ENCODE assay signal across 8 mouse cellular contexts in the genomic region with DNA sequence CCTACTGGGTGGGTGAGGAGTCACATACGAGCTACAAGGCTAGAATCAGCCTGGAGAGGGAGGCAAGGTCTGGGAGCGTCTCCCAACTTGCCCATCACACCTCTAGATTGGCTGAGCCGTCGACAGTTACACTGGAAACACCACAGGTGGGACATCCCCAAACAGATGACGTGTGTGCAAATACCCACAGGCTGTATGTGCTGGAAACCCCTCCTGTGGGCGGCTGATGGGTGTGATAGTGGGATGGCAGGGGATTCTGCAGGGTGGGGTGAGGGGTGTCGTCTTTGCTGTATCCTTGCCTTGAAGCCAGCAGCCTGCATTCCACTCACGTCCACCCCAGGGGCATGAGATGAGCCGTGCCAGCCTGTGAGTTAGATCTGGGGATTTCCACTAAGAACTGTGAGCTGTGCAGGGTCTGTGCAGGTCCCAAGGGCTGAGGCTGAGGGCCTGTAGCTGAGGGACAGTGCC. TPM values are rescaled to one million over a fixed set of nuclear protein-coding genes. Genes with fewer than 3 reads are reported as not detected.
DNase-seq lines count a peak whose midpoint lies in the region; ATAC-seq and TF ChIP-seq lines count a peak whose summit lies in the region.

No protein-coding gene starts in this region.

- peaks cover 11% of the 10 kb centered on the region for H3K4me1 ChIP-seq in brown adipose tissue, adult 24 weeks (ENCODE audit: control insufficient read depth, insufficient read depth, insufficient read length, low read length)
- peaks cover 30% of the 10 kb centered on the region for H3K4me1 ChIP-seq in hindbrain, embryonic 12.5 days
- peaks cover 20% of the 10 kb centered on the region for H3K4me1 ChIP-seq in midbrain, embryonic 14.5 days (ENCODE audit: control insufficient read depth, insufficient read depth, low read length)

- TF ChIP-seq CTCF in layer of hippocampus, adult 2 months (conservative IDR thresholded peaks at IDR 0.05) = no peak; the same call in 1 of the 2 replicates

- H3K4me2 ChIP-seq in hindbrain, embryonic 12.5 days (replicated peaks) = peak overlapping the region; percentile 59
- H3K4me2 ChIP-seq in midbrain, embryonic 14.5 days (ENCODE audit: low read length) = peak overlapping the region; percentile 72

- DNase-seq in layer of hippocampus, adult 2 months (ENCODE audit: low spot score in 2 of 2) = no peak
- no peak for DNase-seq in layer of hippocampus, postnatal 36 days
- peak; percentile 31 for DNase-seq in midbrain, embryonic 14.5 days
- no peak for DNase-seq in spleen, postnatal 14 days (ENCODE audit: low spot score in 2 of 2)
- no peak for DNase-seq in gastrocnemius, adult 8-10 months (ENCODE audit: low spot score in 2 of 2)
- DNase-seq in frontal cortex, postnatal 10 days (ENCODE audit: low spot score in 2 of 2) = no peak

- H3K36me3 ChIP-seq in hindbrain, embryonic 12.5 days = peaks cover 33% of the 10 kb centered on the region
- H3K36me3 ChIP-seq in midbrain, embryonic 14.5 days (ENCODE audit: control insufficient read depth, insufficient read depth, low read length) = peaks cover 21% of the 10 kb centered on the region

- no peaks in the 10 kb centered on the region for H3K9me3 ChIP-seq in hindbrain, embryonic 12.5 days (replicated peaks)
- H3K9me3 ChIP-seq in midbrain, embryonic 14.5 days (ENCODE audit: control insufficient read depth, low read length) = no peaks in the 10 kb centered on the region

- WGBS in hindbrain, embryonic 12.5 days = 72% methylated on average over 9 of the region's 9 CpGs
- 60% methylated on average over 9 of the region's 9 CpGs for WGBS in midbrain, embryonic 14.5 days

- peak overlapping the region; percentile 85 for H3K27ac ChIP-seq in layer of hippocampus, adult 2 months
- no peak overlapping the region for H3K27ac ChIP-seq in brown adipose tissue, adult 24 weeks (replicated peaks; ENCODE audit: low read depth, low read length)
- H3K27ac ChIP-seq in hindbrain, embryonic 12.5 days = peak overlapping the region; percentile 87
- H3K27ac ChIP-seq in midbrain, embryonic 14.5 days (replicated peaks; ENCODE audit: low read depth, low read length) = peak overlapping the region; percentile 85

- H3K27me3 ChIP-seq in hindbrain, embryonic 12.5 days = peaks cover 18% of the 10 kb centered on the region
- H3K27me3 ChIP-seq in midbrain, embryonic 14.5 days (ENCODE audit: control insufficient read depth, insufficient read depth, low read length) = peaks cover 15% of the 10 kb centered on the region

- peak overlapping the region; percentile 69 for H3K4me3 ChIP-seq in layer of hippocampus, adult 2 months
- peak overlapping the region; percentile 85 for H3K4me3 ChIP-seq in brown adipose tissue, adult 24 weeks (ENCODE audit: insufficient read depth, low read depth, low read length)
- peak overlapping the region; percentile 44 for H3K4me3 ChIP-seq in hindbrain, embryonic 12.5 days
- H3K4me3 ChIP-seq in midbrain, embryonic 14.5 days (replicated peaks; ENCODE audit: low read depth, low read length) = peak overlapping the region; percentile 39

- peak; percentile 5; the same call in 1 of the 2 replicates for ATAC-seq in hindbrain, embryonic 12.5 days (ENCODE audit: low FRiP score)
- no peak for ATAC-seq in midbrain, embryonic 14.5 days (ENCODE audit: low FRiP score, low TSS enrichment)

- peak overlapping the region; percentile 65 for H3K9ac ChIP-seq in hindbrain, embryonic 12.5 days
- H3K9ac ChIP-seq in midbrain, embryonic 14.5 days (replicated peaks; ENCODE audit: low read length) = peak overlapping the region; percentile 57

RNA-seq across cellular contexts. Expression of gene Tnfrsf18, which starts 4.7 kb away (rescaled TPM):
- total RNA-seq in layer of hippocampus, adult 2 months (2021) = not detected
- total RNA-seq in layer of hippocampus, postnatal 36 days (2021) = not detected
- polyA plus RNA-seq in brown adipose tissue, adult 24 weeks (2012; ENCODE audit: insufficient read depth, insufficient read length, missing spikeins) = not detected in 2 replicates
- 1.8 and 2.6 TPM in 2 replicates for polyA plus RNA-seq in hindbrain, embryonic 12.5 days (2016; fragmentation: Nextera tagmentation; extraction: Ambion mirVana)
- polyA plus RNA-seq in midbrain, embryonic 14.5 days (2014; fragmentation: Nextera tagmentation; extraction: Ambion mirVana) = 1.4 and 2.4 TPM in 2 replicates
- not detected for total RNA-seq in gastrocnemius, adult 8-10 months (2022)

RNA-seq across cellular contexts. Expression of gene Tnfrsf4, which starts 17.0 kb away (rescaled TPM):
- 1 to 10 TPM; 1.3 to 2.3 TPM for total RNA-seq in layer of hippocampus, adult 2 months (2021)
- 1 to 10 TPM; 2.3 to 2.5 TPM for total RNA-seq in layer of hippocampus, postnatal 36 days (2021)
- polyA plus RNA-seq in brown adipose tissue, adult 24 weeks (2012; ENCODE audit: insufficient read depth, insufficient read length, missing spikeins) = not detected in 2 replicates
- 0.29 and 0.76 TPM in 2 replicates for polyA plus RNA-seq in hindbrain, embryonic 12.5 days (2016; fragmentation: Nextera tagmentation; extraction: Ambion mirVana)
- polyA plus RNA-seq in midbrain, embryonic 14.5 days (2014; fragmentation: Nextera tagmentation; extraction: Ambion mirVana) = 0.47 and 0.49 TPM in 2 replicates
- total RNA-seq in gastrocnemius, adult 8-10 months (2022) = 1 to 10 TPM in 3 of 4 experiments, under 1 TPM in 1; 0.65 to 1.9 (median 1.4) TPM

RNA-seq across cellular contexts. Expression of gene Ttll10, which starts 28.5 kb away (rescaled TPM):
- total RNA-seq in layer of hippocampus, adult 2 months (2021) = under 1 TPM in 1 of 2 experiments, not detected in 1; 0.26 TPM
- under 1 TPM in 1 of 2 experiments, not detected in 1; 0.20 TPM for total RNA-seq in layer of hippocampus, postnatal 36 days (2021)
- not detected in 2 replicates for polyA plus RNA-seq in brown adipose tissue, adult 24 weeks (2012; ENCODE audit: insufficient read depth, insufficient read length, missing spikeins)
- 0.14 and 0.32 TPM in 2 replicates for polyA plus RNA-seq in hindbrain, embryonic 12.5 days (2016; fragmentation: Nextera tagmentation; extraction: Ambion mirVana)
- polyA plus RNA-seq in midbrain, embryonic 14.5 days (2014; fragmentation: Nextera tagmentation; extraction: Ambion mirVana) = 0.28 TPM in 1 of 2 replicates, not detected in the other
- not detected for total RNA-seq in gastrocnemius, adult 8-10 months (2022)

RNA-seq across cellular contexts. Expression of gene Sdf4, which starts 38.0 kb away (rescaled TPM):
- total RNA-seq in layer of hippocampus, adult 2 months (2021) = 100 to 1,000 TPM; 191 to 194 TPM
- total RNA-seq in layer of hippocampus, postnatal 36 days (2021) = 100 to 1,000 TPM; 178 to 190 TPM
- 138 and 141 TPM in 2 replicates for polyA plus RNA-seq in brown adipose tissue, adult 24 weeks (2012; ENCODE audit: insufficient read depth, insufficient read length, missing spikeins)
- 129 and 130 TPM in 2 replicates for polyA plus RNA-seq in hindbrain, embryonic 12.5 days (2016; fragmentation: Nextera tagmentation; extraction: Ambion mirVana)
- 105 and 112 TPM in 2 replicates for polyA plus RNA-seq in midbrain, embryonic 14.5 days (2014; fragmentation: Nextera tagmentation; extraction: Ambion mirVana)
- 10 to 100 TPM; 68.8 to 85.8 (median 77.5) TPM for total RNA-seq in gastrocnemius, adult 8-10 months (2022)

RNA-seq across cellular contexts. Expression of gene B3galt6, which starts 38.2 kb away (rescaled TPM):
- total RNA-seq in layer of hippocampus, adult 2 months (2021) = 10 to 100 TPM in 1 of 2 experiments, 1 to 10 TPM in 1; 9.3 to 10.1 TPM
- total RNA-seq in layer of hippocampus, postnatal 36 days (2021) = 10 to 100 TPM in 1 of 2 experiments, 1 to 10 TPM in 1; 9.7 to 10.6 TPM
- polyA plus RNA-seq in brown adipose tissue, adult 24 weeks (2012; ENCODE audit: insufficient read depth, insufficient read length, missing spikeins) = 1.8 and 3.0 TPM in 2 replicates
- polyA plus RNA-seq in hindbrain, embryonic 12.5 days (2016; fragmentation: Nextera tagmentation; extraction: Ambion mirVana) = 19.5 and 20.4 TPM in 2 replicates
- 36.3 and 38.7 TPM in 2 replicates for polyA plus RNA-seq in midbrain, embryonic 14.5 days (2014; fragmentation: Nextera tagmentation; extraction: Ambion mirVana)
- total RNA-seq in gastrocnemius, adult 8-10 months (2022) = 1 to 10 TPM in 3 of 4 experiments, under 1 TPM in 1; 0.94 to 1.8 (median 1.6) TPM
